In genomic region chr6:124829799-124830700, GRCm38 (mm10) we compare ENCODE assay signal across 8 mouse cellular contexts. TPM values are rescaled to one million over a fixed set of nuclear protein-coding genes. Genes with fewer than 3 reads are reported as not detected.
DNase-seq lines count a peak whose midpoint lies in the region; ATAC-seq and TF ChIP-seq lines count a peak whose summit lies in the region.

No protein-coding gene starts in this region.

- no peak for TF ChIP-seq EP300 in ES-Bruce4 (IDR thresholded peaks at IDR 0.05; ENCODE audit: insufficient read depth, low read depth, low read length)

- peak; percentile 14 for TF ChIP-seq POLR2A in ES-Bruce4 (IDR thresholded peaks at IDR 0.05; ENCODE audit: insufficient read depth, low read length)

- peaks cover 26% of the 10 kb centered on the region for H3K36me3 ChIP-seq in ES-Bruce4 (ENCODE audit: control insufficient read depth, insufficient read depth, low read length, poor library complexity, severe bottlenecking)
- peaks cover 51% of the 10 kb centered on the region for H3K36me3 ChIP-seq in forebrain, embryonic 13.5 days (ENCODE audit: poor library complexity, severe bottlenecking)
- H3K36me3 ChIP-seq in neural tube, embryonic 15.5 days, result peaks cover 13% of the 10 kb centered on the region

- H3K4me3 ChIP-seq in ES-Bruce4 (ENCODE audit: low read depth, low read length), result peak overlapping the region; percentile 98
- H3K4me3 ChIP-seq in forebrain, embryonic 13.5 days, result peak overlapping the region; percentile 56
- H3K4me3 ChIP-seq in neural tube, embryonic 15.5 days (replicated peaks), result peak overlapping the region; percentile 75

- H3K9me3 ChIP-seq in ES-Bruce4 (replicated peaks; ENCODE audit: control insufficient read depth, insufficient read depth, low read length, poor library complexity, severe bottlenecking), result no peaks in the 10 kb centered on the region
- H3K9me3 ChIP-seq in forebrain, embryonic 13.5 days (replicated peaks), result no peaks in the 10 kb centered on the region
- no peaks in the 10 kb centered on the region for H3K9me3 ChIP-seq in neural tube, embryonic 15.5 days (replicated peaks)

- peak overlapping the region; percentile 80 for H3K4me2 ChIP-seq in forebrain, embryonic 13.5 days
- H3K4me2 ChIP-seq in neural tube, embryonic 15.5 days, result peak overlapping the region; percentile 70

- no peaks in the 10 kb centered on the region for H3K27me3 ChIP-seq in ES-Bruce4 (ENCODE audit: control insufficient read depth, insufficient read depth, low read length, poor library complexity, severe bottlenecking)
- H3K27me3 ChIP-seq in forebrain, embryonic 13.5 days, result no peaks in the 10 kb centered on the region
- no peaks in the 10 kb centered on the region for H3K27me3 ChIP-seq in neural tube, embryonic 15.5 days (replicated peaks)

- no peak for TF ChIP-seq CTCF in ES-Bruce4 (IDR thresholded peaks at IDR 0.05; ENCODE audit: low read depth, low read length)

- peak overlapping the region; percentile 89 for H3K9ac ChIP-seq in ES-Bruce4 (ENCODE audit: low read depth, poor library complexity, severe bottlenecking)
- peak overlapping the region; percentile 84 for H3K9ac ChIP-seq in forebrain, embryonic 13.5 days
- H3K9ac ChIP-seq in neural tube, embryonic 15.5 days (replicated peaks), result peak overlapping the region; percentile 65

- DNase-seq in heart, postnatal 14 days, result peak; percentile 89 to 92
- peak; percentile 95 for DNase-seq in layer of hippocampus, adult 11-12 months (ENCODE audit: low spot score)
- peak; percentile 96 for DNase-seq in lung, adult 18-20 months
- peak; percentile 96 for DNase-seq in testis, postnatal 14 days (ENCODE audit: low spot score)

- H3K4me1 ChIP-seq in ES-Bruce4 (ENCODE audit: control insufficient read depth, insufficient read depth, low read length), result peaks cover 2% of the 10 kb centered on the region
- peaks cover 51% of the 10 kb centered on the region for H3K4me1 ChIP-seq in forebrain, embryonic 13.5 days
- H3K4me1 ChIP-seq in neural tube, embryonic 15.5 days, result peaks cover 23% of the 10 kb centered on the region

- WGBS in forebrain, embryonic 13.5 days, result under 1% methylated on average over 38 of the region's 38 CpGs
- WGBS in neural tube, embryonic 15.5 days, result 1% methylated on average over 38 of the region's 38 CpGs

- peak overlapping the region; percentile 82 for H3K27ac ChIP-seq in ES-Bruce4 (ENCODE audit: insufficient read depth, low read length)
- H3K27ac ChIP-seq in forebrain, embryonic 13.5 days, result peak overlapping the region; percentile 89
- peak overlapping the region; percentile 90 for H3K27ac ChIP-seq in neural tube, embryonic 15.5 days (replicated peaks)

- intact Hi-C loops in heart, postnatal 14 days (cut with DNase I), result no loop called here

- ATAC-seq in cerebellum, adult (ENCODE audit: insufficient number of reproducible peaks, low FRiP score, low TSS enrichment), result peak; percentile 80
- peak; percentile 88 for ATAC-seq in forebrain, embryonic 13.5 days
- ATAC-seq in neural tube, embryonic 15.5 days (ENCODE audit: low FRiP score), result peak; percentile 90

RNA-seq across cellular contexts. Expression of gene Cdca3, which starts 0.7 kb away (rescaled TPM):
- 162 and 187 TPM in 2 replicates for polyA plus RNA-seq in ES-Bruce4 (2011; ENCODE audit: insufficient read depth, insufficient read length, low read depth, missing spikeins)
- 207 and 217 TPM in 2 replicates for polyA plus RNA-seq in forebrain, embryonic 13.5 days (2015; fragmentation: Nextera tagmentation; extraction: Ambion mirVana)
- total RNA-seq in heart, postnatal 14 days (2021), result 1 to 10 TPM; 3.5 to 9.6 TPM
- polyA plus RNA-seq in neural tube, embryonic 15.5 days (2015; fragmentation: Nextera tagmentation; extraction: Ambion mirVana), result 23.7 and 52.8 TPM in 2 replicates

RNA-seq across cellular contexts. Expression of gene Usp5, which starts 0.8 kb away (rescaled TPM):
- polyA plus RNA-seq in ES-Bruce4 (2011; ENCODE audit: insufficient read depth, insufficient read length, low read depth, missing spikeins), result 80.9 and 85.2 TPM in 2 replicates
- polyA plus RNA-seq in forebrain, embryonic 13.5 days (2015; fragmentation: Nextera tagmentation; extraction: Ambion mirVana), result 178 and 203 TPM in 2 replicates
- total RNA-seq in heart, postnatal 14 days (2021), result 10 to 100 TPM; 78.2 TPM
- 190 and 199 TPM in 2 replicates for polyA plus RNA-seq in neural tube, embryonic 15.5 days (2015; fragmentation: Nextera tagmentation; extraction: Ambion mirVana)

RNA-seq across cellular contexts. Expression of gene Gnb3, which starts 10.0 kb away (rescaled TPM):
- polyA plus RNA-seq in ES-Bruce4 (2011; ENCODE audit: insufficient read depth, insufficient read length, low read depth, missing spikeins), result not detected in 2 replicates
- 0.46 and 0.74 TPM in 2 replicates for polyA plus RNA-seq in forebrain, embryonic 13.5 days (2015; fragmentation: Nextera tagmentation; extraction: Ambion mirVana)
- 1 to 10 TPM; 2.8 to 3.3 TPM for total RNA-seq in heart, postnatal 14 days (2021)
- 0.69 and 0.70 TPM in 2 replicates for polyA plus RNA-seq in neural tube, embryonic 15.5 days (2015; fragmentation: Nextera tagmentation; extraction: Ambion mirVana)

RNA-seq across cellular contexts. Expression of gene Tpi1, which starts 16.0 kb away (rescaled TPM):
- 377 and 389 TPM in 2 replicates for polyA plus RNA-seq in ES-Bruce4 (2011; ENCODE audit: insufficient read depth, insufficient read length, low read depth, missing spikeins)
- 467 and 491 TPM in 2 replicates for polyA plus RNA-seq in forebrain, embryonic 13.5 days (2015; fragmentation: Nextera tagmentation; extraction: Ambion mirVana)
- 100 to 1,000 TPM; 772 to 817 TPM for total RNA-seq in heart, postnatal 14 days (2021)
- polyA plus RNA-seq in neural tube, embryonic 15.5 days (2015; fragmentation: Nextera tagmentation; extraction: Ambion mirVana), result 481 and 545 TPM in 2 replicates

RNA-seq across cellular contexts. Expression of gene Spsb2, which starts 21.6 kb away (rescaled TPM):
- 4.6 and 5.4 TPM in 2 replicates for polyA plus RNA-seq in ES-Bruce4 (2011; ENCODE audit: insufficient read depth, insufficient read length, low read depth, missing spikeins)
- 5.1 and 5.3 TPM in 2 replicates for polyA plus RNA-seq in forebrain, embryonic 13.5 days (2015; fragmentation: Nextera tagmentation; extraction: Ambion mirVana)
- 1 to 10 TPM; 3.2 to 3.5 TPM for total RNA-seq in heart, postnatal 14 days (2021)
- polyA plus RNA-seq in neural tube, embryonic 15.5 days (2015; fragmentation: Nextera tagmentation; extraction: Ambion mirVana), result 7.9 and 9.2 TPM in 2 replicates

Comparison
In these comparisons a context has a peak if more than half of its experiments do, and no peak if none do; other contexts are left out.
1. Peak in every context shown above with its lines: DNase-seq, ATAC-seq, H3K4me3 ChIP-seq and H3K27ac ChIP-seq.